Mouse (Mus musculus) left cerebral cortex, adult 11 months (tissue): Measurements from ENCODE around the gene Ncbp2.

Experiments
- DNase-seq: peaks from one replicate; pipeline ENCODE4 v3.0.0; 2022; ENCODE audit warnings: low spot score

The Ncbp2 gene

DNA sequence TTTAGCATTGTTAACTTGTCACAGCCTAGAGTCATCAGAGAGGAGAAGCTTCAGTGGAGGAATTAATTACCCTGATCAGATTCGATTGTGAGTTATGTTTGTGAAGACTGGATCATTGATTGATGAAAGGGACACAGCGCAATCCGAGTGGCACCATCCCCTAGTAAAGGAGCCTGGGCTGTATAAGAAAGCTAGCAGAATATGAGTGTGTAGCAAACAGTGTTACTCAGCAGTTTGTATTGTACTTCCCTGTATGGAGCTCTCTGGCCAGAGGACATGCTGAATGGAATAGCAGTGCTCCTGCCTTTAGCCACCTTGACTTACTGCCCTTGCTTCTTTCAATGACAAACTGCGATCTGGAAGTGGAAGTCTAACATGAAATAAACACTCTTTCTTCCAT lies 62.0 kb downstream of the Ncbp2 start:
- DNase-seq, result no peak
